ENCODE assay signal across 8 mouse cellular contexts in genomic region chr3:88685958-88686451, GRCm38 (mm10). TPM values are rescaled to one million over a fixed set of nuclear protein-coding genes. Genes with fewer than 3 reads are reported as not detected.
DNase-seq lines count a peak whose midpoint lies in the region; ATAC-seq and TF ChIP-seq lines count a peak whose summit lies in the region.

No protein-coding gene starts in this region.

- intact Hi-C loops in heart, postnatal 36 days (cut with DNase I): loop anchor here (2.0 kb wide), 2 partner anchors 31 to 79 kb away; partner anchors contain the start of gene Rit1

- no peak for ATAC-seq in G1E (ENCODE audit: extremely low read depth, insufficient number of reproducible peaks, low FRiP score, poor library complexity, severe bottlenecking)
- peak; percentile 67 for ATAC-seq in heart, embryonic 15.5 days (replicated peaks; ENCODE audit: insufficient number of reproducible peaks, insufficient read depth, low FRiP score, low read depth)
- ATAC-seq in limb, embryonic 11.5 days (ENCODE audit: insufficient number of reproducible peaks, low FRiP score, low TSS enrichment, low read depth): peak; percentile 58; the same call in 1 of the 2 replicates

- H3K4me1 ChIP-seq in heart, embryonic 10.5 days: peaks cover 15% of the 10 kb centered on the region
- H3K4me1 ChIP-seq in G1E (ENCODE audit: insufficient read depth, low read depth, low read length): peaks cover 19% of the 10 kb centered on the region
- H3K4me1 ChIP-seq in heart, embryonic 15.5 days (replicated peaks): peaks cover 16% of the 10 kb centered on the region
- peaks cover 5% of the 10 kb centered on the region; the same call in 1 of the 2 replicates for H3K4me1 ChIP-seq in limb, embryonic 11.5 days (ENCODE audit: control insufficient read depth, insufficient read depth, low read length)
- peaks cover 21% of the 10 kb centered on the region for H3K4me1 ChIP-seq in midbrain, embryonic 10.5 days

- DNase-seq in heart, embryonic 10.5 days (ENCODE audit: low spot score): no peak
- no peak for DNase-seq in heart, postnatal 36 days
- DNase-seq in G1E (ENCODE audit: low spot score): peak; percentile 54
- peak; percentile 23 to 53 for DNase-seq in cerebellum, postnatal 4 days (ENCODE audit: low spot score in 2 of 2)
- DNase-seq in limb, embryonic 11.5 days (ENCODE audit: low spot score): no peak
- no peak for DNase-seq in midbrain, embryonic 10.5 days (ENCODE audit: low spot score)
- DNase-seq in thymus, postnatal 0 days (ENCODE audit: low spot score): peak; percentile 44

- no peaks in the 10 kb centered on the region for H3K9me3 ChIP-seq in heart, embryonic 10.5 days
- no peaks in the 10 kb centered on the region for H3K9me3 ChIP-seq in G1E (replicated peaks)
- no peaks in the 10 kb centered on the region for H3K9me3 ChIP-seq in heart, embryonic 15.5 days (replicated peaks)
- no peaks in the 10 kb centered on the region for H3K9me3 ChIP-seq in limb, embryonic 11.5 days (ENCODE audit: control insufficient read depth, low read length)
- H3K9me3 ChIP-seq in midbrain, embryonic 10.5 days (replicated peaks): no peaks in the 10 kb centered on the region

- peaks cover 35% of the 10 kb centered on the region for H3K36me3 ChIP-seq in heart, embryonic 10.5 days
- H3K36me3 ChIP-seq in G1E (replicated peaks): peaks cover 41% of the 10 kb centered on the region
- peaks cover 26% of the 10 kb centered on the region for H3K36me3 ChIP-seq in heart, embryonic 15.5 days
- peaks cover 12% of the 10 kb centered on the region for H3K36me3 ChIP-seq in limb, embryonic 11.5 days (ENCODE audit: control insufficient read depth, insufficient read depth, low read length)
- H3K36me3 ChIP-seq in midbrain, embryonic 10.5 days: peaks cover 40% of the 10 kb centered on the region

- no peak for TF ChIP-seq CTCF in G1E (IDR thresholded peaks at IDR 0.05; ENCODE audit: low read depth, low read length)

- H3K9ac ChIP-seq in heart, embryonic 15.5 days: peak overlapping the region; percentile 100
- peak overlapping the region; percentile 98 for H3K9ac ChIP-seq in limb, embryonic 11.5 days (ENCODE audit: low read length)

- H3K4me3 ChIP-seq in heart, embryonic 10.5 days: peak overlapping the region; percentile 96
- H3K4me3 ChIP-seq in G1E (ENCODE audit: low read depth, low read length): peak overlapping the region; percentile 93
- H3K4me3 ChIP-seq in heart, embryonic 15.5 days: peak overlapping the region; percentile 96
- H3K4me3 ChIP-seq in limb, embryonic 11.5 days (ENCODE audit: low read depth, low read length): peak overlapping the region; percentile 99
- peak overlapping the region; percentile 100 for H3K4me3 ChIP-seq in midbrain, embryonic 10.5 days

- H3K27me3 ChIP-seq in heart, embryonic 10.5 days (ENCODE audit: insufficient read depth, poor library complexity, severe bottlenecking): no peaks in the 10 kb centered on the region
- H3K27me3 ChIP-seq in G1E (ENCODE audit: insufficient read depth, low read length): no peaks in the 10 kb centered on the region
- no peaks in the 10 kb centered on the region for H3K27me3 ChIP-seq in heart, embryonic 15.5 days
- H3K27me3 ChIP-seq in limb, embryonic 11.5 days (ENCODE audit: control insufficient read depth, insufficient read depth, low read length): no peaks in the 10 kb centered on the region
- H3K27me3 ChIP-seq in midbrain, embryonic 10.5 days (ENCODE audit: low read depth, poor library complexity, severe bottlenecking): no peaks in the 10 kb centered on the region

- peak overlapping the region; percentile 99 for H3K27ac ChIP-seq in heart, embryonic 10.5 days
- peak overlapping the region; percentile 99 for H3K27ac ChIP-seq in heart, embryonic 15.5 days
- peak overlapping the region; percentile 85 for H3K27ac ChIP-seq in limb, embryonic 11.5 days (replicated peaks; ENCODE audit: low read depth, low read length)
- peak overlapping the region; percentile 98 for H3K27ac ChIP-seq in midbrain, embryonic 10.5 days (replicated peaks)

- peak overlapping the region; percentile 76 for H3K4me2 ChIP-seq in heart, embryonic 15.5 days
- H3K4me2 ChIP-seq in limb, embryonic 11.5 days (ENCODE audit: low read depth, severe bottlenecking): peak overlapping the region; percentile 67

- WGBS in heart, embryonic 10.5 days: under 1% methylated on average over 45 of the region's 45 CpGs
- WGBS in heart, embryonic 15.5 days: under 1% methylated on average over 45 of the region's 45 CpGs
- WGBS in limb, embryonic 11.5 days: under 1% methylated on average over 45 of the region's 45 CpGs
- under 1% methylated on average over 45 of the region's 45 CpGs for WGBS in midbrain, embryonic 10.5 days

RNA-seq across cellular contexts. Expression of gene Khdc4, which starts 0.4 kb away (rescaled TPM):
- 73.3 and 87.3 TPM in 2 replicates for polyA plus RNA-seq in heart, embryonic 10.5 days (2016; fragmentation: Nextera tagmentation; extraction: Ambion mirVana)
- 10 to 100 TPM; 27.4 to 30.8 TPM for total RNA-seq in heart, postnatal 36 days (2021)
- total RNA-seq in G1E (2014; fragmentation: Nextera tagmentation) (98.1 and 102 TPM in 2 replicates), G1E (2017) (83.9 and 88.8 TPM in 2 replicates)
- polyA plus RNA-seq in G1E (2012): 16.7 and 18.5 TPM in 2 replicates
- polyA plus RNA-seq in heart, embryonic 15.5 days (2015; fragmentation: Nextera tagmentation; extraction: Ambion mirVana): 61.3 and 69.2 TPM in 2 replicates
- polyA plus RNA-seq in limb, embryonic 11.5 days (2014; fragmentation: Nextera tagmentation; extraction: Ambion mirVana): 110 and 122 TPM in 2 replicates
- 95.5 and 102 TPM in 2 replicates for polyA plus RNA-seq in midbrain, embryonic 10.5 days (2016; fragmentation: Nextera tagmentation; extraction: Ambion mirVana)
- polyA plus RNA-seq in thymus, postnatal 0 days (2015; fragmentation: Nextera tagmentation; extraction: Ambion mirVana): 69.4 and 75.2 TPM in 2 replicates

RNA-seq across cellular contexts. Expression of gene Rit1, which starts 30.6 kb away (rescaled TPM):
- polyA plus RNA-seq in heart, embryonic 10.5 days (2016; fragmentation: Nextera tagmentation; extraction: Ambion mirVana): 40.5 and 42.5 TPM in 2 replicates
- 10 to 100 TPM; 91.0 to 99.6 TPM for total RNA-seq in heart, postnatal 36 days (2021)
- 29.7 and 30.8 TPM in 2 replicates for total RNA-seq in G1E (2014; fragmentation: Nextera tagmentation)
- 30.2 and 35.8 TPM in 2 replicates for total RNA-seq in G1E (2017)
- 18.2 and 18.3 TPM in 2 replicates for polyA plus RNA-seq in G1E (2012)
- polyA plus RNA-seq in heart, embryonic 15.5 days (2015; fragmentation: Nextera tagmentation; extraction: Ambion mirVana): 49.9 and 55.5 TPM in 2 replicates
- polyA plus RNA-seq in limb, embryonic 11.5 days (2014; fragmentation: Nextera tagmentation; extraction: Ambion mirVana): 28.8 and 36.0 TPM in 2 replicates
- polyA plus RNA-seq in midbrain, embryonic 10.5 days (2016; fragmentation: Nextera tagmentation; extraction: Ambion mirVana): 38.9 and 43.8 TPM in 2 replicates
- 55.5 and 55.6 TPM in 2 replicates for polyA plus RNA-seq in thymus, postnatal 0 days (2015; fragmentation: Nextera tagmentation; extraction: Ambion mirVana)

RNA-seq across cellular contexts. Expression of gene Rxfp4, which starts 33.1 kb away (rescaled TPM):
- not detected in 2 replicates for polyA plus RNA-seq in heart, embryonic 10.5 days (2016; fragmentation: Nextera tagmentation; extraction: Ambion mirVana)
- under 1 TPM in 1 of 2 experiments, not detected in 1; 0.22 TPM for total RNA-seq in heart, postnatal 36 days (2021)
- total RNA-seq in G1E (2014; fragmentation: Nextera tagmentation) (not detected in 2 replicates), G1E (2017) (0.12 TPM in 1 of 2 replicates, not detected in the other)
- polyA plus RNA-seq in G1E (2012): not detected in 2 replicates
- not detected in 2 replicates for polyA plus RNA-seq in heart, embryonic 15.5 days (2015; fragmentation: Nextera tagmentation; extraction: Ambion mirVana)
- polyA plus RNA-seq in limb, embryonic 11.5 days (2014; fragmentation: Nextera tagmentation; extraction: Ambion mirVana): not detected in 2 replicates
- not detected in 2 replicates for polyA plus RNA-seq in midbrain, embryonic 10.5 days (2016; fragmentation: Nextera tagmentation; extraction: Ambion mirVana)
- polyA plus RNA-seq in thymus, postnatal 0 days (2015; fragmentation: Nextera tagmentation; extraction: Ambion mirVana): not detected in 2 replicates

Comparison
In these comparisons a context has a peak if more than half of its experiments do, and no peak if none do; other contexts are left out.
1. DNase-seq: peak in G1E (single experiment), cerebellum, postnatal 4 days (2 of 2) and thymus, postnatal 0 days (single experiment); none in heart, embryonic 10.5 days (single experiment), heart, postnatal 36 days (0 of 2), limb, embryonic 11.5 days (single experiment) and midbrain, embryonic 10.5 days (single experiment).
2. Peak in every context shown above with its lines, with median percentiles within 50 percentile points of each other: H3K27ac ChIP-seq and H3K4me3 ChIP-seq.